Mouse (Mus musculus): ENCODE measurements around the gene Usf1. TPM values are rescaled to one million over a fixed set of nuclear protein-coding genes. Genes with fewer than 3 reads are reported as not detected.

Usf1 gene
- polyA plus RNA-seq, 1 experiment, result 70.1 TPM

DNA sequence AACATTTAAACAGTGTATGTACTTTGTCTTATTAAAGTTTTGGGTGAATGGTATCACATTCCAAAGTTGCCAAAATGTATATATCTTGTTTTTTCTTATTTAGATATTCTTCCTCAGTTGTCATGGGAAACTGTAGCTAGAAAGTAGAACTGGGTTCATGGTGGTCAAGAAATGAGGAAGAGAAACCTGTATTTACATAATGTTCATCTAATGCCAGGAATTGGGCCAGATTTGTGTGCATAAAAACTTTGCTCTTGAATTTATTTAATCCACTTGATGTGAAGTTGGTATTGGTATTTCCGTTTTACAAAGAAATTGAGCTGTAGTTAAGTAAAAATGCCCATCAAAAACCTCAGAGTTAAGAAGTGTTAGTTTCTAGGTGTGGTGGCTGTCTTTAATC, 882 bp upstream of the Usf1 start:
- Histone ChIP-seq H3ac (ENCODE audit: control insufficient read depth, insufficient read length, low read depth) (no peak overlapping the region), H3K4me3 (ENCODE audit: insufficient read depth, poor library complexity, severe bottlenecking) (no peak overlapping the region), H3K79me3 (ENCODE audit: low read depth) (peaks cover 30% of the 10 kb centered on the region), H3K36me3 (ENCODE audit: control insufficient read depth, insufficient read depth) (peaks cover 1% of the 10 kb centered on the region), H3K27me3 (ENCODE audit: control insufficient read depth, insufficient read depth, insufficient read length) (peaks cover 7% of the 10 kb centered on the region), H3K79me2 (ENCODE audit: control insufficient read depth, insufficient read depth) (peaks cover 40% of the 10 kb centered on the region)
- TF ChIP-seq FOSL1 (IDR thresholded peaks at IDR 0.05; ENCODE audit: insufficient read depth, low read length, poor library complexity, severe bottlenecking) (no peak), CTCF (IDR thresholded peaks at IDR 0.05; ENCODE audit: control insufficient read depth, insufficient read depth, insufficient read length) (no peak), MYOD1 (IDR thresholded peaks at IDR 0.05; ENCODE audit: control insufficient read depth, insufficient read length, low read depth) (no peak), MYOG (IDR thresholded peaks at IDR 0.05; ENCODE audit: control insufficient read depth, extremely low read depth, insufficient read length) (no peak), USF1 (IDR thresholded peaks at IDR 0.05; ENCODE audit: low read depth) (no peak), CEBPB (IDR thresholded peaks at IDR 0.05; ENCODE audit: low read depth) (no peak), MAX (IDR thresholded peaks at IDR 0.05) (no peak)

GRCm38 (mm10) chr1:171411492-171411941, 404 bp downstream of the Usf1 start:
- Histone ChIP-seq H3ac (ENCODE audit: control insufficient read depth, insufficient read length, low read depth) (peak overlapping the region; percentile 74), H3K79me3 (ENCODE audit: low read depth) (peaks cover 30% of the 10 kb centered on the region), H3K79me2 (ENCODE audit: control insufficient read depth, insufficient read depth) (peaks cover 42% of the 10 kb centered on the region), H3K27me3 (ENCODE audit: control insufficient read depth, insufficient read depth, insufficient read length) (peaks cover 7% of the 10 kb centered on the region), H3K36me3 (ENCODE audit: control insufficient read depth, insufficient read depth) (peaks cover 6% of the 10 kb centered on the region), H3K4me3 (ENCODE audit: insufficient read depth, poor library complexity, severe bottlenecking) (peak overlapping the region; percentile 76)
- TF ChIP-seq FOSL1 (IDR thresholded peaks at IDR 0.05; ENCODE audit: insufficient read depth, low read length, poor library complexity, severe bottlenecking) (no peak), MYOG (IDR thresholded peaks at IDR 0.05; ENCODE audit: control insufficient read depth, extremely low read depth, insufficient read length) (no peak), MAX (IDR thresholded peaks at IDR 0.05) (no peak), MYOD1 (IDR thresholded peaks at IDR 0.05; ENCODE audit: control insufficient read depth, insufficient read length, low read depth) (no peak), USF1 (IDR thresholded peaks at IDR 0.05; ENCODE audit: low read depth) (no peak), CTCF (IDR thresholded peaks at IDR 0.05; ENCODE audit: control insufficient read depth, insufficient read depth, insufficient read length) (no peak), CEBPB (IDR thresholded peaks at IDR 0.05; ENCODE audit: low read depth) (no peak)

DNA sequence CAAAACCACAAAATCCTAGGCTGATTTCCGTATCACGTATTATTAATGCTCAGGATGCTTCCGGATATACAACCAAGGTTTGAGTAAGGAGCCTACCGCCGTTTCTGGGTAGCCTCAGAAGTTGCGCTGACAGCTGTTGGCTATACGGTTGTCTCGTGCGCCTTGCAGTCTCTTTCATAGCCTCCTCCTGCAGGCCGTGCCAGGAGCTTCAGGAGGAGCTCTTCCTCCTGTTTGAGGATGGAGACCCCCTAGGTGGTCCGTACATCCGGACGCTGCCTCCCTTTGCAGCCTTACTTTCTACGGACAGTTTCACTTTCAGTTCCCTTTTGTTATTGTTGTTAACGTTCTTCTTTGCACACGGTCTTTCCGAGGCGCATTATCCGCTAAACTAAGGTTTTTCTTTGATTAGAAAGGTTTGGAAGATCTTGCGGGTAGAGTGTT, 908 bp downstream of the Usf1 start:
- Histone ChIP-seq H3K79me2 (ENCODE audit: control insufficient read depth, insufficient read depth) (peaks cover 42% of the 10 kb centered on the region), H3K4me3 (ENCODE audit: insufficient read depth, poor library complexity, severe bottlenecking) (peak overlapping the region; percentile 76), H3K27me3 (ENCODE audit: control insufficient read depth, insufficient read depth, insufficient read length) (peaks cover 7% of the 10 kb centered on the region), H3K79me3 (ENCODE audit: low read depth) (peaks cover 30% of the 10 kb centered on the region), H3K36me3 (ENCODE audit: control insufficient read depth, insufficient read depth) (peaks cover 6% of the 10 kb centered on the region), H3ac (ENCODE audit: control insufficient read depth, insufficient read length, low read depth) (peak overlapping the region; percentile 74)
- TF ChIP-seq CTCF (IDR thresholded peaks at IDR 0.05; ENCODE audit: control insufficient read depth, insufficient read depth, insufficient read length) (no peak), MYOG (IDR thresholded peaks at IDR 0.05; ENCODE audit: control insufficient read depth, extremely low read depth, insufficient read length) (no peak), MAX (IDR thresholded peaks at IDR 0.05) (no peak), USF1 (IDR thresholded peaks at IDR 0.05; ENCODE audit: low read depth) (no peak), CEBPB (IDR thresholded peaks at IDR 0.05; ENCODE audit: low read depth) (no peak), FOSL1 (IDR thresholded peaks at IDR 0.05; ENCODE audit: insufficient read depth, low read length, poor library complexity, severe bottlenecking) (no peak), MYOD1 (IDR thresholded peaks at IDR 0.05; ENCODE audit: control insufficient read depth, insufficient read length, low read depth) (no peak)

DNA sequence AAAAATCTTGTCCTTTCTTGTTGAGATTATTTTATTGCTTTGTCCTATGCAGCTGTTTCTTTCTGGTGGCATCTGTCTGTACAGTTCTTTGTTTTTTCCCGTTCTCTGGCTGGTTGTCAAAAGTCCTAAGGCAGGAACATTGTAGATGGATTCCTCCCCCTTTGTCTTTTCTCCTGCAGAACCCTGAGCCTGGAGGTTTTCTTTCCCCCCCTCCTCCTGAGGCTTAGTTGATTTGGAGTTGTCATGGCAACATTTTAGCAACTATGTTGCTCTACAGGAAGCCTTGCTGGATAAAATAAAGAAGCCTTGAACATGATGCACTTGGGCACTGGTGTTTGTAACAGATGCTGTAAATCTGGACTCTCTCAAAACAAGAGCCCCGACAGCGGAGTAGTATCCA, 1.3 kb downstream of the Usf1 start:
- Histone ChIP-seq H3K79me3 (ENCODE audit: low read depth) (peaks cover 30% of the 10 kb centered on the region), H3K4me3 (ENCODE audit: insufficient read depth, poor library complexity, severe bottlenecking) (peak overlapping the region; percentile 76), H3K79me2 (ENCODE audit: control insufficient read depth, insufficient read depth) (peaks cover 42% of the 10 kb centered on the region), H3ac (ENCODE audit: control insufficient read depth, insufficient read length, low read depth) (no peak overlapping the region), H3K36me3 (ENCODE audit: control insufficient read depth, insufficient read depth) (peaks cover 10% of the 10 kb centered on the region), H3K27me3 (ENCODE audit: control insufficient read depth, insufficient read depth, insufficient read length) (peaks cover 7% of the 10 kb centered on the region)
- TF ChIP-seq CTCF (IDR thresholded peaks at IDR 0.05; ENCODE audit: control insufficient read depth, insufficient read depth, insufficient read length) (no peak), MAX (IDR thresholded peaks at IDR 0.05) (no peak), FOSL1 (IDR thresholded peaks at IDR 0.05; ENCODE audit: insufficient read depth, low read length, poor library complexity, severe bottlenecking) (no peak), CEBPB (IDR thresholded peaks at IDR 0.05; ENCODE audit: low read depth) (no peak), MYOD1 (IDR thresholded peaks at IDR 0.05; ENCODE audit: control insufficient read depth, insufficient read length, low read depth) (no peak), USF1 (IDR thresholded peaks at IDR 0.05; ENCODE audit: low read depth) (no peak), MYOG (IDR thresholded peaks at IDR 0.05; ENCODE audit: control insufficient read depth, extremely low read depth, insufficient read length) (no peak)

- H3K79me2 ChIP-seq (ENCODE audit: control insufficient read depth, insufficient read depth), result peaks cover 42% of the 10 kb centered on the region
- peaks cover 4% of the 10 kb centered on the region for H3K27me3 ChIP-seq (ENCODE audit: control insufficient read depth, insufficient read depth, insufficient read length)
- peaks cover 18% of the 10 kb centered on the region for H3K36me3 ChIP-seq (ENCODE audit: control insufficient read depth, insufficient read depth)
- TF ChIP-seq CTCF (IDR thresholded peaks at IDR 0.05; ENCODE audit: control insufficient read depth, insufficient read depth, insufficient read length) (no peak), CEBPB (IDR thresholded peaks at IDR 0.05; ENCODE audit: low read depth) (no peak), FOSL1 (IDR thresholded peaks at IDR 0.05; ENCODE audit: insufficient read depth, low read length, poor library complexity, severe bottlenecking) (no peak), MAX (IDR thresholded peaks at IDR 0.05) (no peak), MYOD1 (IDR thresholded peaks at IDR 0.05; ENCODE audit: control insufficient read depth, insufficient read length, low read depth) (no peak), USF1 (IDR thresholded peaks at IDR 0.05; ENCODE audit: low read depth) (no peak), MYOG (IDR thresholded peaks at IDR 0.05; ENCODE audit: control insufficient read depth, extremely low read depth, insufficient read length) (no peak)
- H3ac ChIP-seq (ENCODE audit: control insufficient read depth, insufficient read length, low read depth), result no peak overlapping the region
- H3K4me3 ChIP-seq (ENCODE audit: insufficient read depth, poor library complexity, severe bottlenecking), result no peak overlapping the region
- H3K79me3 ChIP-seq (ENCODE audit: low read depth), result peaks cover 30% of the 10 kb centered on the region
These were observed 2.5 kb downstream of the Usf1 start for GRCm38 (mm10) chr1:171413608-171414007.
